Mouse (Mus musculus): ENCODE results near the gene Galnt9.

The Galnt9 gene

DNA sequence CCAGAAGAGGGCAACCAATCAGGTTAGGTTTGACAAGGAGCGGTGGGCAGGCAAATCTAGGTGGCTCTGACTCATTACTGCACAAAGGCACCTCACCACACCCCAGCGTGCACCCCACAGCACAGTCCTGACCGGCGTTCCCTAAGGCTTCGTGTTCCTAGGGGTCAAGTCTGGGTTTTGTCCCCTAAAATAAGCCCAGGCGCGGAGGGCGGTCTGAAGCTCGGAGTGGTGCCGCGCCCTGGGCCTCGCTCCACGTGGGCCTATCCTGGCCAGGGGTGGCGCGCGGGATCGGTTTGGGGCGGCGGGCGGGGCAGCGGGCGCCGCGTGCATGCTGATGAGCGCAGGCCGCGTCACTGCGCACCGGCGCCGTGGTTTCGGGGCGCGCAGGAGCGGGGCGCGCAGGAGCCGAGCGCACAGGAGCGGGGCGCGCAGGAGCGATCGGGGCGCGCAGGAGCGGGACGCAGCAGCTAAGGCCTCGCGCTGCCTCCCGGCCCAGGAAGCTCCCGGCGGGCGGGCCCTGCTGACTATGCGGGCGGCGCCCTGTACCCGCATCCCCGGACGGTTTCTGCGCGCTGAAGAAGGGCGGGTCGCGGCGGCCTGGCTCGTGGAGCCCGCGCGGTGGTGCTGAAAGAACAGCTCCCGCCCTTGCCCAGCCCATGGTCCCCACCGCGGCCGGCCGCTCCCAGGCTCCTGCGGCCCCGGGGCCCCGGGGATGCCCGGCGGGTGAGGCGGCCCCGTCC, at the start of gene Galnt9:
Gene Galnt9, plus strand, starts transcription at position 405 of the 740 bp plus-strand sequence.
- DNase-seq (ENCODE audit: low spot score in 2 of 2), result peak in 1 of 2 experiments; percentile 39

GRCm38 (mm10) chr5:110494396-110494795, 49.8 kb upstream of the Galnt9 start:
- no peak for DNase-seq (ENCODE audit: low spot score in 2 of 2)

DNA sequence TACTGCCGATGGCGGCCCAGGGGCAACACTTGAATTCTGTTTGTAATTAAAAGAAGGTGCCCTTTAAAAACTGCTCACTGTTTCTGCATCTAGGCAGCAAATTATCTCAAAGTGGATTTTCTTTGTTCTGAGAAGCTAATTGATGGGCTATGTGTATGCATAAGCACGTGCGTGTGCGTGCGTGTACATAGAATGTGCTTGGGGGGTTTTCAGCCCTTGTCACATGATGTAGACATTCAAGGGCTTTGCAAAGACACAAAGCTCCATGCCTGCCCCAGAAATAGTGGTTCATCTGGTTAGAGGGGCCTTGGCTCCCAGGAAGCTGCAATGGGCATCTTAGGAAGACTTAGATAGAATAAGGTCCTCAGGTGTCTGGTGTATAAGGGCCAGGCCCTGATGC, 49.1 kb upstream of the Galnt9 start:
- DNase-seq (ENCODE audit: low spot score in 2 of 2), result no peak

DNA sequence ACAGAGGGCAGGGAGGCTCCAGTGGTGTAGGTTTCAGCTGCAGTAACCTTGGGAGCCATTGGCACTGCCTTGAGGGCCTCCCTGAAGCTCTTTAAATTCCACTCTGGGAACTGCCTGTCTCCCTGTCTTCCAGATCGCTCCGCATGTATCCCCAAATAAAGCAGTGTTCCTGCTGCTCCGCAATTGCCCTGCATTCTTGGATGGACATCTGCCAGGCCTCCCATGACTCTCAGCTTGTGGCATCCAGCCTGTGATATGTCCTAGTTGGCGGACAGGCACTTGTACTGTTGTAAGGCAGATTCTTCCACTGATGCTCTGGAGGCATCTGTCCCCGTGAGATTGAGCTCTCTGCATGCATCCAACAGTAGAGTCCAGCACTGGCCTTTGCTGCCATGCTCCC, 46.6 kb upstream of the Galnt9 start:
- DNase-seq (ENCODE audit: low spot score in 2 of 2), result peak in 1 of 2 experiments; percentile 12

- no peak for DNase-seq (ENCODE audit: low spot score in 2 of 2)
Observed at GRCm38 (mm10) chr5:110498071-110498470, 46.1 kb upstream of the Galnt9 start.

DNA sequence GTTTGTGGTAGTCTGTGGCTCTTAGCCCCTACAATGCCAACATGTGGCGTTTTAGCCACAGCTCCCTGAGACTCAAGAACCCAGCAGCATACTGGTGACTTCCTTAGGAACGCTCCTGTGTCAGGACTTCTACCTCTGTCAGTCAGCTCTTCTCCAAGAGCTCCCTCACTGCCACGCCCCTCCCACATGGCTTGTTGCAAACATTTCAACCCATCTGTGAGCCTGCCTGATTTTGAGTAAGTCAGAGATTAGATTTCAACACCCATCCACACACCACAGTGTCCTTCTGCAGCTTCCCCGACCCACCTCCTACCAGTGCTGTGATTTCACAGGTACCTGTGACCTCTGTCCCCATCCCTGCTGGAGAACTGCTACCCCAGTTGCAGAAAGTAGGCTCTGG, 43.9 kb upstream of the Galnt9 start:
- no peak for DNase-seq (ENCODE audit: low spot score in 2 of 2)

DNA sequence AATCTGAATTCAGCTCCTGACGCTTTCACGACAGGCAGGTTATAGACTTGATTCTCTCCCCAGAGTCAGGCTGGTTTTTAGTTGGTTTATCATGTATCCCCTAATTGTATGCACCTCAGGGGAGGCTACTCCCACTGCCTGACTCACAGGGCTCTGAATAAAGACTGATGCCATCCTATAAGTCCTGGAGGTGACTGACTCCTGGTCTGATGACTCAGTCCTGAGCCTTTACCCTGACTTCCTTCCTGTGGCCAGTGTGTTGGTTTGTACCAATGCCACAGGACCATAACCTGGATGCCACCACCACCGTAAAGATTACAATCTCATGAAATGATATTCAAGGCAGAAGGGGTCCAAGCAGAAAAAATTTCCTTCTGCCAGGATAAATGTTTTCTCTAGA, 40.8 kb upstream of the Galnt9 start:
- no peak for DNase-seq (ENCODE audit: low spot score in 2 of 2)

DNA sequence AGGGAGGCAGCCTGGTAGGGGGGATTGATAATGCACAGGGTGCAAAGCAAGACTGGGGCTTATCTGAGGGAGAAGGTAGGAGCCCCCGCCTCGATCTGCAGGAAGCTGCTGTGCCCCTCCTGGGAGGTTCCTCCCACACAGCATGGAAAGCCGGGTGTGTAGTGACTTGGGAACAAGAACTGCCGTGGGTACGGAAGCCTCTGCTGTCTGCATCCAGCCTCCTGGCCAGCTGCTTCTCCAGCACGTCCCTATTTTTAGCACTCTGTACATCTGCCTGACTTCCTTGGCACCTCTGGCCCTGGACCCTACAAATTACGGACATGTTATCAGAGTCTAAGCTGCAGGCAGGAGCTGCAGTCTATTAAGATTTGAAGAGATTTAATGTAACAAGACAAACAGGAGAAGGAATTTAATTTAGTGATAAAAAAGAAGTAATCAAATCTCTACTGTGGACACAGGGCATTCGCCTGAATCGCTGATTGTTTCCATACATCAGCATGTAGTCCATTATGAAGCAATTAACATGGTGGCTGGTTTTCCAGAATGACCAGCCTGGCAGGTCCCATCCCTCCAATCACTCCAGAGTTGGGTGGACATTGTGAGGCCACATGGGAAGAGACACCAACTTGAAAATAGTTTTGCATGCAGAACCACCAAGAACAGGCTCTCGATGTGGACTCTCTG, 38.4 kb upstream of the Galnt9 start:
- DNase-seq (ENCODE audit: low spot score in 2 of 2), result no peak

DNA sequence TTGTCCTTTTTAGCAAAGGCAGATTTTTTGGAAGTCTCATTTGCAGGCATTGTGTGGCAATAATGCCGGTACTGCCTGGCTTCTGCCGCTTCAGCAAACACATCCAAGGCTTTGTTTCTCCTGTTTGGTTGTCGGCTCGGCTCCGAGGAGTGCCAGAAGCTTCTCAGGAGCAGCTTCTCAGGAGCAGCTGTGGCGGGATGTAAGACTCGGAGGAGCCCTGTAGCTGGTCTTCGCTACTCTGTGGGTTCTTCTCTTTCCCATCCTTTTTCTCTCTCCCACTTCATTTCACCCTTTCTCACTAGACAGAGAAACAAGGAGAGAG, 37.9 kb upstream of the Galnt9 start:
- DNase-seq (ENCODE audit: low spot score in 2 of 2), result no peak

GRCm38 (mm10) chr5:110506856-110507255, 37.3 kb upstream of the Galnt9 start:
- DNase-seq (ENCODE audit: low spot score in 2 of 2), result no peak

- DNase-seq (ENCODE audit: low spot score in 2 of 2), result no peak
Observed at GRCm38 (mm10) chr5:110507943-110508342, 36.2 kb upstream of the Galnt9 start.

DNA sequence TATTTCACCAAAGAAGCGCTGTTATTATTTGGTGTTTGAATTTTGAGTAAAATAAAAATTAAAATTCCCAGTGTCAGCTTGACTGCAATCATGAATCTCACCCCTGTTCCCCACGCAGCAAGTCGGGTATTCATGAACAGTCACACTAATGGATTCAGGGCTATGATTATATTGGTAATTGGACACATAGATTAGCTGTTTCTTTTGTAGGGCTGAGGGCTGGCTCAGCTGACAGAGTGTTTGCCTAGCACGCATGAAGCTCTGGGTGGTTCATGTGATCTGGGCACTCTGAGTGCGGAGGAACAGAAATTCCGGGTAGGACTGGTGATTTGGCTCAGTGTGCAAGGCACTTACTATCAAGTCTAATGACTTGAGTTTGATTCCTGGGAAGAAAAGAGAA, 33.8 kb upstream of the Galnt9 start:
- DNase-seq (ENCODE audit: low spot score in 2 of 2), result no peak

DNA sequence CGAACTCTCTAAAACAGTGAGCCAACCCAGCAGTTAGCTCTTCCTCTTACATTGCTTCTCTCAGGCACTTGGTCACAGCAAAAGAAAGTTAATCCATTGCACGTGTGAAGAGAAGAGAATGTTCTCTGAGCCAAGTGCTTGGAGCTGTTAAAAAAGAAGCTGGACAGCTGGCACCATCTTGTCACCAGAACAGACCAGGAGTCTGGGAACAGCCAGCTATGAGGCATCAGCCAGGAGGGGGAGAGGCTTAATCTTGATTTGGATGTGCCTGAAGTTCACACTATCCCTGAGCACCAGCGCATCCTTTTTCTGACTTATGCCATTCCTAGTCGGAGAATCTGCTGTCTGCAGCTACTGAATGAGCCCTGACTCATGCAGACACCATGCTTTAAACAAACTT, 30.4 kb upstream of the Galnt9 start:
- DNase-seq (ENCODE audit: low spot score in 2 of 2), result no peak

DNA sequence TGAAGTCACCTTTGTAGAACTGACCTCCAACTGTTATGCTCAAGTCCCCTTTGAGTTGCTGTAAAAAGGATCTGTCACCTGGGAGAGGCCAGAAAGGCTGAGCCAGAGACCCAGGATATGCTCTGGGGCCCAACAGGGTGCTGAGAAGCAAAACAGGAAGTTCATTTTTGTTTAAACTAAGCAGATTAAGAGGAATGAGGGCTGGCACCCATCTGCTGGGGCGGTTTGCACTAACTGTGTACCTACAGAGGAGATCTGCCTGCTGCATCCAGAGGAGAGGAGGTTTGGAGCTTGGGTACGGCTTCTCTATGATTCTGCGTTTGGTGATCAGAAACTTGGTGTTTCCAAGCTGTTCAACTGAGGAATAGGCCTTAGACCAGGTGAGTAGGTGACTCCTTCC, 29.5 kb upstream of the Galnt9 start:
- DNase-seq (ENCODE audit: low spot score in 2 of 2), result no peak

GRCm38 (mm10) chr5:110516390-110516789, 27.8 kb upstream of the Galnt9 start:
- no peak for DNase-seq (ENCODE audit: low spot score in 2 of 2)

DNA sequence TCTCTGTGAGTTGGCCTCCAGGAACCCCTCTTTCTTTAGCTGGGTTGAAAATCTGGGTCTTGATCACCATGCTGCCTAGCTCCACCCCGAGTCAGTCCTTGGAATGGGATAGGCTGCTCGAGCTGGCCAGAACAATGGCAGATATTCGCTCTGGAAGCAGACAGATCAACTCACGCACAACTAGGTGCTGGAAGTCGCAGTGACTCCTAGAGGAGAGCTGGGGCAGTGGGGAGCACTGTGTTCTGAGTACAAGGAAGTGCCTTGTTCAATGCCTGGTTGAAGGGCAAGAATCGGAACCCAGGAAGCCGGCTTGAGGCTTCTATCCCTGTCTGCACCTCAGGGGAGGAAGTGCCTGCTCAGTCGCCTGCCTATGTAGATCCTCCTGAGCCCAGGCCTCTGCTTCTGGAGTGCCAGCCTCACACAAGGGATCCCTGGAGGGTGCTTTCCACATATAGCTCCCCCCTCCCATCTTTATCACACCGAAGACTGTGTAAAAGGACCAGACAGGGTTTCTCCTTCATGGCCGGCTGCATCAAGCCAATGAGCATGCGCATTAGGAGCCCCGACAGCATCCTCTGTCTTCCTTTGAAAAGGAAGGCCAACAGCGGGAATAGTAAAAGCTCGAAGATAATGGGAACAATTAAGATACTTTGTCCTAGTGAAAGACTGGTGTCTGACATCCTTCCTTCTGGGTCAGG, 25.9 kb upstream of the Galnt9 start:
- no peak for DNase-seq (ENCODE audit: low spot score in 2 of 2)

- DNase-seq (ENCODE audit: low spot score in 2 of 2), result no peak
Observed at GRCm38 (mm10) chr5:110520974-110521373, 23.2 kb upstream of the Galnt9 start.

GRCm38 (mm10) chr5:110521822-110522221, 22.3 kb upstream of the Galnt9 start:
- DNase-seq (ENCODE audit: low spot score in 2 of 2), result no peak

DNA sequence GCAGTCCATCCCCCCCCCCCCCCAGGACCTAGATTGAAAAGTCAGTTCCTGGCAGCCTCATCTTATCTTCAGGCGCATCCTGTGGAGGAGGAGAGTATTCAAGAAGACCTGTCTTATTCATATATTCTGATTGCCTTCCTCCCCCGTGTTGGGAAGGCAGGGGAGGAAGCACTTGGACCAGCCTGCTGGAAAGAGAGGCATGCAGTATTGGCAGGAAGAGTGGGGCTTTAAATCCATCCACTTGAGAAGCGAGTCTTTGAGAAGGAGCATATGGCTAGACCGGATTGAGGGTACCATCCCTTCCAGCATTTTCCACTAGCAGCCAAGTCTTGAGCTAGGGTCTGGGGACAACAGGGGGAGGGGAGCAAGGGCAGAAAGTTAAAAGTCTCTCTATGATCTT, 20.9 kb upstream of the Galnt9 start:
- DNase-seq (ENCODE audit: low spot score in 2 of 2), result no peak

- DNase-seq (ENCODE audit: low spot score in 2 of 2), result no peak
Observed at GRCm38 (mm10) chr5:110525701-110526100, 18.5 kb upstream of the Galnt9 start.

DNA sequence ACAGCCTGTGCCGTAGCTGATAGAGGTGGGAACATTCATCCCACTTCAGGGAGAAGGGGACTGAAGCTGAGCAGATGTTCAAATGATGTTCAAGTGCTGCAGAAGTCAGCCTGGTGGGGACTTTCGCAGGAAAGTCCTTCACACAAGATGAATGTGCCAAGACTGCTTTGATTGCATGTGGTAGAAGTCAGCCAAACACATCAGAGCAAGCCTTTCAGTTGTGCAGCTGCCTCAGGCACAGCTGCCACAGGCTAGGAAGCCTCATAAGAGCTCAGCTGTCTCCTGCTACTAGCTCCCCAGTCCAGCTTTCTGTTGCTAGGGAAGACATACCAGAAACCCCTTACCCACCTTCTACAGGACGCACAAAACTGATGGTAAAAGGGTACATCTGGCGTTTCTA, 17.6 kb upstream of the Galnt9 start:
- no peak for DNase-seq (ENCODE audit: low spot score in 2 of 2)

GRCm38 (mm10) chr5:110531091-110531490, 13.1 kb upstream of the Galnt9 start:
- no peak for DNase-seq (ENCODE audit: low spot score in 2 of 2)

- no peak for DNase-seq (ENCODE audit: low spot score in 2 of 2)
Observed at GRCm38 (mm10) chr5:110534402-110534801, 9.8 kb upstream of the Galnt9 start.

Data from cerebellum, postnatal 4 days (tissue).